Mouse (Mus musculus) megakaryocyte-erythroid progenitor cell, adult 5-6 weeks (primary cell): Measurements from ENCODE around the gene Vmn1r137. TPM values are rescaled to one million over a fixed set of nuclear protein-coding genes. Genes with fewer than 3 reads are reported as not detected.
"Not testable (repeated sequence)": the region's sequence is repeated elsewhere in the genome, so short reads cannot be mapped to it uniquely, and the experiment has no call there.

Experiments
- ATAC-seq: replicated peaks from 2 replicates; pipeline ENCODE4 v1.8.0; 2016; ENCODE audit warnings: mild to moderate bottlenecking, inconsistent platforms; ENCODE audit not compliant: severe bottlenecking, poor library complexity, low FRiP score, low TSS enrichment
- total RNA-seq, 2 experiments: library from RNA; stranded (forward) in 1 of 2; stranded (reverse) in 1 of 2; fragments of 200-1000, 215-1000 nt in 1 of 2; fragments of >200 nt in 1 of 2; fragmentation: Nextera tagmentation in 1 of 2; gene quantifications; 2 replicates each; pipeline ENCODE4 v1.2.3; 2014 to 2017

Gene Vmn1r137
- not detected in 2 replicates for total RNA-seq (2014; fragmentation: Nextera tagmentation)
- total RNA-seq (2017) = not detected in 2 replicates

DNA sequence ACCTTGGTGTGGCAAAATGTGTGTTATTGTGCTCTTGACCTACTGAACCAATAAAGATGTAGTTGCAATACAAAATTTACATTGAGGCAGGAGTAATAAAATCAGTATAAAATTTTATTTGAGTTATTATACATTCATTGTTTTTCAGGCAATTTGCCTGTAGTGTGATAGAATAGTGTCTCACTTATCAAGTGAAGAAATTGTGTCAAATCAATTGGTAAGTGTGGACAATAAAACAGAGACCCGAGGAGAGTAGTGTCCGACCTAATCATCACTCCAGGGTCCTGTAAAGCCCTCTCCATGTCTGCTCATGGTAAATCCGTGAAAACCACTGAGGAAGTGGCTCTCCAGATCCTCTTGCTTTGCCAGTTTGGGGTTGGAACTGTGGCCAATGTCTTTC, at the start of gene Vmn1r137:
Gene Vmn1r137 (plus strand): TSS at position 301 of the 400 bp plus-strand sequence.
- not testable (repeated sequence) for ATAC-seq

DNA sequence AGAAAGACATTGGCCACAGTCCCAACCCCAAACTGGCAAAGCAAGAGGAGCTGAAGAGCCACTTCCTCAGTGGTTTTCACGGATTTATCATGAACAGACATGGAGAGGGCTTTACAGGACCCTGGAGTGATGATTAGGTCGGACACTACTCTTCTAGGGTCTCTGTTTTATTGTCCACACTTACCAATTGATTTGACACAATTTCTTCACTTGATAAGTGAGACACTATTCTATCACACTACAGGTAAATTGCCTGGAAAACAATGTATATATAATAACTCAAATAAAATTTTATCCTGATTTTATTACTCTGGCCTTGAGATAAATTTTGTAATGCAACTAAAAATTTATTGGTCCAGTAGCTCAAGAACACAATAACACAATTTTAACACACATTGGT, 34.4 kb downstream of the Vmn1r137 start, which contains the start of gene Vmn1r138:
Gene Vmn1r138 (minus strand): TSS at position 101 of the 400 bp plus-strand sequence.
- not testable (repeated sequence) for ATAC-seq

Other genes starting within 250 kb of the Vmn1r137 start
- not detected in 2 replicates for gene Gm4175, start 233.1 kb upstream of the Vmn1r137 start, total RNA-seq (2014; fragmentation: Nextera tagmentation)
- gene Gm4175, start 233.1 kb upstream of the Vmn1r137 start, total RNA-seq (2017) = not detected in 2 replicates
- gene Gm4177, start 197.9 kb upstream of the Vmn1r137 start, total RNA-seq (2014; fragmentation: Nextera tagmentation) = not detected in 2 replicates
- gene Gm4177, start 197.9 kb upstream of the Vmn1r137 start, total RNA-seq (2017) = not detected in 2 replicates
- gene Vmn1r135, start 162.2 kb upstream of the Vmn1r137 start, total RNA-seq (2014; fragmentation: Nextera tagmentation) = not detected in 2 replicates
- not detected in 2 replicates for gene Vmn1r135, start 162.2 kb upstream of the Vmn1r137 start, total RNA-seq (2017)
- not detected in 2 replicates for gene Gm5725, start 150.3 kb upstream of the Vmn1r137 start, total RNA-seq (2014; fragmentation: Nextera tagmentation)
- gene Gm5725, start 150.3 kb upstream of the Vmn1r137 start, total RNA-seq (2017) = not detected in 2 replicates
- not detected in 2 replicates for gene Gm5891, start 73.3 kb upstream of the Vmn1r137 start, total RNA-seq (2014; fragmentation: Nextera tagmentation)
- not detected in 2 replicates for gene Gm5891, start 73.3 kb upstream of the Vmn1r137 start, total RNA-seq (2017)
- not detected in 2 replicates for gene Vmn1r138, start 34.3 kb downstream of the Vmn1r137 start, total RNA-seq (2014; fragmentation: Nextera tagmentation)
- not detected in 2 replicates for gene Vmn1r138, start 34.3 kb downstream of the Vmn1r137 start, total RNA-seq (2017)
- not detected in 2 replicates for gene Gm6176, start 61.7 kb downstream of the Vmn1r137 start, total RNA-seq (2014; fragmentation: Nextera tagmentation)
- gene Gm6176, start 61.7 kb downstream of the Vmn1r137 start, total RNA-seq (2017) = not detected in 2 replicates
- gene Vmn1r139, start 74.5 kb downstream of the Vmn1r137 start, total RNA-seq (2014; fragmentation: Nextera tagmentation) = not detected in 2 replicates
- gene Vmn1r139, start 74.5 kb downstream of the Vmn1r137 start, total RNA-seq (2017) = not detected in 2 replicates
- not detected in 2 replicates for gene Gm16451, start 123.7 kb downstream of the Vmn1r137 start, total RNA-seq (2014; fragmentation: Nextera tagmentation)
- gene Gm16451, start 123.7 kb downstream of the Vmn1r137 start, total RNA-seq (2017) = not detected in 2 replicates
- gene Gm10666, start 140.2 kb downstream of the Vmn1r137 start, total RNA-seq (2014; fragmentation: Nextera tagmentation) = not detected in 2 replicates
- gene Gm10666, start 140.2 kb downstream of the Vmn1r137 start, total RNA-seq (2017) = not detected in 2 replicates
- gene Vmn1r142, start 169.4 kb downstream of the Vmn1r137 start, total RNA-seq (2014; fragmentation: Nextera tagmentation) = not detected in 2 replicates
- gene Vmn1r142, start 169.4 kb downstream of the Vmn1r137 start, total RNA-seq (2017) = not detected in 2 replicates
- gene Vmn1r143, start 194.8 kb downstream of the Vmn1r137 start, total RNA-seq (2014; fragmentation: Nextera tagmentation) = not detected in 2 replicates
- not detected in 2 replicates for gene Vmn1r143, start 194.8 kb downstream of the Vmn1r137 start, total RNA-seq (2017)
- not detected in 2 replicates for gene Gm8653, start 206.7 kb downstream of the Vmn1r137 start, total RNA-seq (2014; fragmentation: Nextera tagmentation)
- not detected in 2 replicates for gene Gm8653, start 206.7 kb downstream of the Vmn1r137 start, total RNA-seq (2017)
- not detected in 2 replicates for gene Gm8453, start 234.9 kb downstream of the Vmn1r137 start, total RNA-seq (2014; fragmentation: Nextera tagmentation)
- not detected in 2 replicates for gene Gm8453, start 234.9 kb downstream of the Vmn1r137 start, total RNA-seq (2017)